Mouse (Mus musculus): ENCODE results near the gene Gabarapl1. TPM values are rescaled to one million over a fixed set of nuclear protein-coding genes. Genes with fewer than 3 reads are reported as not detected.

The Gabarapl1 gene
- total and polyA plus RNA-seq, 3 experiments = 43.9 to 102 (median 80.8) TPM

DNA sequence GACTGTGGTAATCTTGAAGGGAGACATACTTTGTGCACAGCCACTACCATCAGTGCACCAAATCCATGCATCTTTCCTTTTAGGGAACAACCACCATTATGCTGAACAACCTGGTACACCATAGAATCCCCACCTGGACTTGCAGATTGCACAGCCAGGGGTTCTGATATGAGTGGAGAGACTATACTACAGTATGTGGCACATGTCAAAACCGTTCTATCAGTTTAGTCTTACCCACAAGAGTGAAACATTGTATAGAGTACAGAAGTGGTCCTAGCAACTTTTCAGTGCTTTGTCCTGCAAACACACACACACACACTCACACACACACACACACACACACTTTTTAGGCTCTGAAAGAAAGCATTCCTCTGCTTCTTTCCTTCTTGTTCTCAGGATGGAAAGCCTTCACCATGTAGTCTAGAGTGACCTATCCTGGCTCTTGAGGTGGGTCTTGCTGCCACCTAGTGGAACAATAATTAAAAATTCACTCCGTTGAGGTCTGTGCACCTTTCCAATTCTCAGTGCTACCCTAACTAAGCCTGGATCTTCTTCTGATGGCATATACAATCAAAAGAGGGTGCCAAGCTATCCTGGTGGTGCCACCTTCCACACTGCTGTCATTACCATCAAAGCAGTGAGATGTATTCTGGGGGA lies 15.1 kb upstream of the Gabarapl1 start:
- Histone ChIP-seq H3K9me3 (replicated peaks; ENCODE audit: low read length) (no peaks in the 10 kb centered on the region), H3K4me2 (ENCODE audit: insufficient read depth, low read depth, poor library complexity, severe bottlenecking) (no peak overlapping the region), H3K36me3 (replicated peaks in 1 of 2; ENCODE audit: control insufficient read depth in 1 of 2, insufficient read depth in 1 of 2, low read length in 1 of 2) (no peaks in the 10 kb centered on the region), H3K27me3 (replicated peaks) (no peaks in the 10 kb centered on the region), H3K9ac (ENCODE audit: insufficient read depth, low read depth) (no peak overlapping the region), H3K4me1 (ENCODE audit: control insufficient read depth in 1 of 2, insufficient read depth in 2 of 2) (peaks cover 0 to 4% of the 10 kb centered on the region in 2 experiments; a peak in 1 of 4 replicates), H3K79me2 (replicated peaks; ENCODE audit: control insufficient read depth, extremely low read depth, insufficient read depth, poor library complexity, severe bottlenecking) (no peaks in the 10 kb centered on the region), H3K4me3 (replicated peaks in 1 of 3; ENCODE audit: low read depth in 2 of 3, low read length in 2 of 3, poor library complexity in 1 of 3) (no peak overlapping the region), H3K27ac (ENCODE audit: insufficient read depth, low read depth) (no peak overlapping the region)
- in situ Hi-C loops (cut with MboI; ENCODE audit: low pct_ligation_motif_present, low pct_unique_long_range_greater_than_20kb, low sequenced_read_pairs) (loop anchor here (10.0 kb wide), 1 partner anchor 133 kb away; the partner anchor contains the start of gene Clec12b), dilution Hi-C loops (cut with MboI; ENCODE audit: extremely low pct_ligation_motif_present, extremely low pct_unique_long_range_greater_than_20kb, low sequenced_read_pairs) (no loop called here)
- no peak for TF ChIP-seq PAX5 (IDR thresholded peaks at IDR 0.05; ENCODE audit: low read length)
- peak; percentile 83 for TF ChIP-seq RAD21 (IDR thresholded peaks at IDR 0.05; ENCODE audit: low read depth, low read length)
- peak in 1 of 2 experiments; percentile 85; a peak in 2 of 4 replicates for TF ChIP-seq CTCF (conservative IDR thresholded peaks at IDR 0.05 in 1 of 2, IDR thresholded peaks at IDR 0.05 in 1 of 2; ENCODE audit: low read depth in 2 of 2, low read length in 2 of 2)
- peak; percentile 82 for TF ChIP-seq SMC3 (IDR thresholded peaks at IDR 0.05; ENCODE audit: low read depth, low read length)
- peak; percentile 61 for TF ChIP-seq ZC3H11A (IDR thresholded peaks at IDR 0.05; ENCODE audit: low read depth, low read length)
- no peak for TF ChIP-seq E2F4 (IDR thresholded peaks at IDR 0.05; ENCODE audit: insufficient replicate concordance, low read depth, low read length)
- peak; percentile 56 for DNase-seq (ENCODE audit: extremely low read depth)

DNA sequence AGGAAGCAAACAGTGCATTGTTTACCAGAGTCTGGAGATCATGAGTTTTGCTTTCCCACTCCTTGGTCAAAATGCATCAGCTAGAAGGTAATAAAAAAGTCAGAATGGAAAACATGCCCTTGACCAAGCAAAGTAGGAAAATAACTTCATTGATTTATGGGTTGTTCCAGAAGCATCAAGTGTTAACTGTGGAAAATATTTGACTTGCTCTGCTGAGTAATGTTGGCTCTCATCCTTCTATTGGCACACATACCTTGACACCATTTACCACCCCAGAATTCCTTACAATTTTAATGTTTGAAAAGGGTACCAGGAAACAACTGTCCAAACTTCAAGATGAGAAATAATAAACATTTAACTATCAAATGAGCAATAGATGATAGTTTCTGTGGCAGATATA lies 6.9 kb upstream of the Gabarapl1 start:
- Histone ChIP-seq H3K27me3 (replicated peaks) (no peaks in the 10 kb centered on the region), H3K36me3 (replicated peaks in 1 of 2; ENCODE audit: control insufficient read depth in 1 of 2, insufficient read depth in 1 of 2, low read length in 1 of 2) (no peaks in the 10 kb centered on the region), H3K4me3 (replicated peaks in 1 of 3; ENCODE audit: low read depth in 2 of 3, low read length in 2 of 3, poor library complexity in 1 of 3) (no peak overlapping the region), H3K4me1 (ENCODE audit: control insufficient read depth in 1 of 2, insufficient read depth in 2 of 2) (no peaks in the 10 kb centered on the region), H3K4me2 (ENCODE audit: insufficient read depth, low read depth, poor library complexity, severe bottlenecking) (no peak overlapping the region), H3K9ac (ENCODE audit: insufficient read depth, low read depth) (no peak overlapping the region), H3K27ac (ENCODE audit: insufficient read depth, low read depth) (no peak overlapping the region), H3K9me3 (replicated peaks; ENCODE audit: low read length) (no peaks in the 10 kb centered on the region), H3K79me2 (replicated peaks; ENCODE audit: control insufficient read depth, extremely low read depth, insufficient read depth, poor library complexity, severe bottlenecking) (no peaks in the 10 kb centered on the region)
- dilution Hi-C loops (cut with MboI; ENCODE audit: extremely low pct_ligation_motif_present, extremely low pct_unique_long_range_greater_than_20kb, low sequenced_read_pairs) = no loop called here
- no peak for DNase-seq (ENCODE audit: extremely low read depth)
- no peak for TF ChIP-seq POLR2AphosphoS2 (IDR thresholded peaks at IDR 0.05; ENCODE audit: low read depth, low read length)
- TF ChIP-seq KAT2A (IDR thresholded peaks at IDR 0.05; ENCODE audit: insufficient replicate concordance, low read length) = no peak
- no peak for TF ChIP-seq IRF4 (IDR thresholded peaks at IDR 0.05; ENCODE audit: low read depth, low read length)
- TF ChIP-seq ZC3H11A (IDR thresholded peaks at IDR 0.05; ENCODE audit: low read depth, low read length) = no peak
- TF ChIP-seq BHLHE40 (IDR thresholded peaks at IDR 0.05; ENCODE audit: low read depth, low read length) = no peak
- no peak for TF ChIP-seq ELF1 (IDR thresholded peaks at IDR 0.05; ENCODE audit: low read depth, low read length)
- no peak for TF ChIP-seq ZKSCAN1 (IDR thresholded peaks at IDR 0.05; ENCODE audit: borderline replicate concordance, low read depth, low read length)
- no peak for TF ChIP-seq POLR2A (IDR thresholded peaks at IDR 0.05; ENCODE audit: low read depth, low read length)
- TF ChIP-seq RCOR1 (conservative IDR thresholded peaks at IDR 0.05; ENCODE audit: low read depth, low read length) = no peak
- TF ChIP-seq MYC (IDR thresholded peaks at IDR 0.05; ENCODE audit: low read depth, low read length) = no peak
- TF ChIP-seq CHD1 (IDR thresholded peaks at IDR 0.05; ENCODE audit: low read depth, low read length) = no peak
- TF ChIP-seq NELFE (IDR thresholded peaks at IDR 0.05; ENCODE audit: low read depth, low read length) = no peak
- TF ChIP-seq MAFK (IDR thresholded peaks at IDR 0.05; ENCODE audit: insufficient replicate concordance, low read length) = no peak
- no peak for TF ChIP-seq MAZ (IDR thresholded peaks at IDR 0.05; ENCODE audit: low read depth, low read length)
- TF ChIP-seq ZNF384 (IDR thresholded peaks at IDR 0.05; ENCODE audit: low read depth, low read length) = no peak
- TF ChIP-seq TBP (conservative IDR thresholded peaks at IDR 0.05; ENCODE audit: low read depth, low read length) = no peak
- in situ Hi-C loops (cut with MboI; ENCODE audit: low pct_ligation_motif_present, low pct_unique_long_range_greater_than_20kb, low sequenced_read_pairs) = loop anchor here (25.0 kb wide), 1 partner anchor 264 kb away; no protein-coding TSS in a partner anchor

Data from CH12.LX (cell line).